Mouse (Mus musculus): ENCODE results near the gene Gm5458. TPM values are rescaled to one million over a fixed set of nuclear protein-coding genes. Genes with fewer than 3 reads are reported as not detected.
"Not testable (repeated sequence)": the region's sequence is repeated elsewhere in the genome, so short reads cannot be mapped to it uniquely, and the experiment has no call there.

Gm5458 gene
- total RNA-seq (2014; fragmentation: Nextera tagmentation) (not detected in 2 replicates), total RNA-seq (2017) (0.16 TPM in 1 of 2 replicates, not detected in the other), polyA plus RNA-seq (2012) (not detected in 2 replicates)

- not testable (repeated sequence) for H3K4me3 ChIP-seq (ENCODE audit: low read depth, low read length); H3K27me3 ChIP-seq (ENCODE audit: insufficient read depth, low read length); ATAC-seq (ENCODE audit: extremely low read depth, insufficient number of reproducible peaks, low FRiP score, poor library complexity, severe bottlenecking); H3K4me1 ChIP-seq (ENCODE audit: insufficient read depth, low read depth, low read length); DNase-seq (ENCODE audit: low spot score); H3K36me3 ChIP-seq (replicated peaks); H3K9me3 ChIP-seq (replicated peaks)
These were observed at the start of gene Gm5458 for GRCm38 (mm10) chr14:19602481-19602880. TSS of gene Gm5458 (minus strand) at chr14:19602581.

- Histone ChIP-seq H3K9me3 (replicated peaks) (no peaks in the 10 kb centered on the region), H3K36me3 (replicated peaks) (no peaks in the 10 kb centered on the region), H3K27me3 (ENCODE audit: insufficient read depth, low read length) (no peaks in the 10 kb centered on the region), H3K4me1 (ENCODE audit: insufficient read depth, low read depth, low read length) (no peaks in the 10 kb centered on the region), H3K4me3 (ENCODE audit: low read depth, low read length) (no peak overlapping the region)
- DNase-seq (ENCODE audit: low spot score) (no peak), ATAC-seq (ENCODE audit: extremely low read depth, insufficient number of reproducible peaks, low FRiP score, poor library complexity, severe bottlenecking) (no peak)
- TF ChIP-seq CTCF (IDR thresholded peaks at IDR 0.05; ENCODE audit: low read depth, low read length) = no peak
- no peak for TF ChIP-seq TAL1 (conservative IDR thresholded peaks at IDR 0.05; ENCODE audit: low read depth, low read length)
- TF ChIP-seq GATA2 (IDR thresholded peaks at IDR 0.05; ENCODE audit: borderline replicate concordance, low read depth, low read length) = no peak
- TF ChIP-seq GATA1 (IDR thresholded peaks at IDR 0.05; ENCODE audit: borderline replicate concordance, low read length) = no peak
These were observed 43.9 kb upstream of the Gm5458 start for GRCm38 (mm10) chr14:19646232-19646631.

- ATAC-seq (ENCODE audit: extremely low read depth, insufficient number of reproducible peaks, low FRiP score, poor library complexity, severe bottlenecking); H3K4me1 ChIP-seq (ENCODE audit: insufficient read depth, low read depth, low read length); H3K4me3 ChIP-seq (ENCODE audit: low read depth, low read length); H3K27me3 ChIP-seq (ENCODE audit: insufficient read depth, low read length); H3K36me3 ChIP-seq (replicated peaks); DNase-seq (ENCODE audit: low spot score); H3K9me3 ChIP-seq (replicated peaks): not testable (repeated sequence)
These were observed 17.3 kb downstream of the Gm5458 start, which contains the start of gene Gm2237 for GRCm38 (mm10) chr14:19584804-19585667. TSS of gene Gm2237 (minus strand) at chr14:19585135.

- not testable (repeated sequence) for ATAC-seq (ENCODE audit: extremely low read depth, insufficient number of reproducible peaks, low FRiP score, poor library complexity, severe bottlenecking); H3K9me3 ChIP-seq (replicated peaks); H3K4me1 ChIP-seq (ENCODE audit: insufficient read depth, low read depth, low read length)
These were observed 52.5 kb downstream of the Gm5458 start, which contains the start of gene Gm2244 for GRCm38 (mm10) chr14:19549863-19550262. TSS of gene Gm2244 (minus strand) at chr14:19549963.

More at GRCm38 (mm10) chr14:19549863-19550262, 52.5 kb downstream of the Gm5458 start, which contains the start of gene Gm2244:
- H3K36me3 ChIP-seq (replicated peaks); DNase-seq (ENCODE audit: low spot score); H3K4me3 ChIP-seq (ENCODE audit: low read depth, low read length); H3K27me3 ChIP-seq (ENCODE audit: insufficient read depth, low read length): not testable (repeated sequence)

Other genes with a start within 250 kb of the Gm5458 start
- 13.5 and 17.1 TPM in 2 replicates for gene Gm21738, start 183.7 kb downstream of the Gm5458 start, total RNA-seq (2014; fragmentation: Nextera tagmentation)
- gene Gm21738, start 183.7 kb downstream of the Gm5458 start, total RNA-seq (2017) = 334 and 384 TPM in 2 replicates
- gene Gm21738, start 183.7 kb downstream of the Gm5458 start, polyA plus RNA-seq (2012) = 0.81 and 2.0 TPM in 2 replicates
- gene Gm2244, start 52.6 kb downstream of the Gm5458 start, total RNA-seq (2014; fragmentation: Nextera tagmentation) = not detected in 2 replicates
- gene Gm2244, start 52.6 kb downstream of the Gm5458 start, total RNA-seq (2017) = 0.27 TPM in 1 of 2 replicates, not detected in the other
- not detected in 2 replicates for gene Gm2244, start 52.6 kb downstream of the Gm5458 start, polyA plus RNA-seq (2012)
- not detected in 2 replicates for gene Gm2237, start 17.4 kb downstream of the Gm5458 start, total RNA-seq (2014; fragmentation: Nextera tagmentation)
- 0.16 and 0.17 TPM in 2 replicates for gene Gm2237, start 17.4 kb downstream of the Gm5458 start, total RNA-seq (2017)
- gene Gm2237, start 17.4 kb downstream of the Gm5458 start, polyA plus RNA-seq (2012) = not detected in 2 replicates
- gene Nid2, start 148.7 kb upstream of the Gm5458 start, total RNA-seq (2014; fragmentation: Nextera tagmentation) = not detected in 2 replicates
- 0.06 and 0.33 TPM in 2 replicates for gene Nid2, start 148.7 kb upstream of the Gm5458 start, total RNA-seq (2017)
- gene Nid2, start 148.7 kb upstream of the Gm5458 start, polyA plus RNA-seq (2012) = 0.02 and 0.08 TPM in 2 replicates
- 161 and 191 TPM in 2 replicates for gene Rtraf, start 221.2 kb upstream of the Gm5458 start, total RNA-seq (2014; fragmentation: Nextera tagmentation)
- 120 TPM in 2 replicates for gene Rtraf, start 221.2 kb upstream of the Gm5458 start, total RNA-seq (2017)
- 269 and 392 TPM in 2 replicates for gene Rtraf, start 221.2 kb upstream of the Gm5458 start, polyA plus RNA-seq (2012)